Mouse (Mus musculus) intestine, embryonic 15.5 days (tissue): ENCODE results near the gene Dusp23. TPM values are rescaled to one million over a fixed set of nuclear protein-coding genes. Genes with fewer than 3 reads are reported as not detected.
A peak's percentile ranks its signal among the peaks of the same experiment; 100 is the strongest.

ENCODE experiments used
- ATAC-seq: fragments of 200-750 bp; cut with Nextera tagmentation; 2 replicates; pipeline ENCODE4 v1.8.0; 2017; ENCODE audit warnings: moderate TSS enrichment, moderate library complexity
- H3K27ac ChIP-seq: fragments of 300-500 bp; sonication (generic); 2 replicates; pipeline ENCODE4 v1.5.1; 2015; ENCODE audit warnings: mild to moderate bottlenecking, inconsistent platforms
- H3K27me3 ChIP-seq: fragments of 300-500 bp; sonication (generic); replicated peaks from 2 replicates; pipeline ENCODE4 v1.6.1; 2015; ENCODE audit warnings: inconsistent platforms
- H3K36me3 ChIP-seq: fragments of 300-500 bp; sonication (generic); 2 replicates; pipeline ENCODE4 v1.6.1; 2015; ENCODE audit warnings: inconsistent platforms
- H3K4me1 ChIP-seq: fragments of 300-500 bp; sonication (generic); replicated peaks from 2 replicates; pipeline ENCODE4 v1.6.1; 2015; ENCODE audit warnings: inconsistent platforms
- H3K4me2 ChIP-seq: fragments of 300-500 bp; sonication (generic); replicated peaks from 2 replicates; pipeline ENCODE4 v1.6.1; 2015; ENCODE audit warnings: mild to moderate bottlenecking, inconsistent platforms
- H3K4me3 ChIP-seq: fragments of 300-500 bp; sonication (generic); replicated peaks from 2 replicates; pipeline ENCODE4 v1.5.1; 2015; ENCODE audit warnings: inconsistent platforms
- H3K9ac ChIP-seq: fragments of 300-500 bp; sonication (generic); 2 replicates; pipeline ENCODE4 v1.6.1; 2015; ENCODE audit warnings: inconsistent platforms
- H3K9me3 ChIP-seq: fragments of 300-500 bp; sonication (generic); 2 replicates; pipeline ENCODE4 v1.6.1; 2016; ENCODE audit warnings: inconsistent platforms
- WGBS: fragments of 180-500 bp; shearing (Covaris S2); methylation state at CpG from one replicate; pipeline ENCODE4 v1.1.7; 2015; 5-methylcytosine and 5-hydroxymethylcytosine counted together
- polyA plus RNA-seq: library from polyadenylated mRNA; unstranded; fragments of >200 nt; fragmentation: Nextera tagmentation; extraction: Ambion mirVana; gene quantifications from 2 replicates; pipeline ENCODE4 v1.2.1, GENCODE M21; 2015

The Dusp23 gene
- polyA plus RNA-seq, 1 experiment from 2014 or later: 11.3 TPM

DNA sequence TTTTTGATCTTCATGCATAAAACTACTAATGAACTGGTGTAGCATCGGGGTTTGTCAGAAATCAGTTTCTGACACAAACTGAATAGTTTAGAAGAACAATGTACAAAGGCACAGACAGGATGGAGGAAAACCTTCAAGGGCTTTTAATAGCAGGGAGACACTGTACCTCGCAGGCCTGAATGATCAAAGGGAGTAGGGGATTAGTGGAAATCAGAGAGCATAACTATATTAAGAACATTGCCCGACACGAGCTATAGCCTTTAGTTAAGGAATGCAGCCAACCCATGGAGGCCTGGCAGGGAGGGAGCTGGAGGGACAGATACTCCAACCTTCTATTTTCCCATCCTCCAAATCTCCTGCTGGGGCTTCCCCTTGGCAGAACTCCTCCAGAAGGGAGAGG is 14.5 kb upstream of the Dusp23 start:
- no peak for ATAC-seq
- no peak overlapping the region for H3K4me2 ChIP-seq
- 60% methylated on average over 4 of the region's 4 CpGs for WGBS
- H3K27ac ChIP-seq: no peak overlapping the region
- no peak overlapping the region for H3K9ac ChIP-seq
- H3K9me3 ChIP-seq: no peaks in the 10 kb centered on the region
- no peaks in the 10 kb centered on the region for H3K27me3 ChIP-seq
- H3K4me3 ChIP-seq: no peak overlapping the region
- H3K4me1 ChIP-seq: no peaks in the 10 kb centered on the region
- no peaks in the 10 kb centered on the region for H3K36me3 ChIP-seq

DNA sequence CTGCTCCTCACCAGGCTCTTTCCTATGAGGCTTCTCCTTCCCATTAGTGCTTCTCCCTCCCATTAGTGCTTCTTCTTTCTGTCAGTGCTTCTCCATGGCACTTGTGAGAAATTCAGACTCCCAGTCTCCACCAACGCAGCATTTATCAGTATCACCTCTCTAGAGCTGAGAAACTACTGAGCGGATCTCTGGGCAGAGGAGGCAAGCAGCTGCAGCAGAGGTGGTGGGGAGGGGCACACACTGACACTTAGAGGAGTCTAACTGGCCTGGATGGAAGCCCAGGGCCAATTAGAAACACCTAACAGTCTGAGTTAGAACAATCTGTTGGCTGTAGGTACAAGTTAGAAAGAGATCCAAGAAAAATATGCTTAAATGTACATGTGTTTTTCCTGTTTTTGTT is 6.0 kb upstream of the Dusp23 start:
- no peak overlapping the region for H3K4me3 ChIP-seq
- no peak overlapping the region for H3K27ac ChIP-seq
- H3K4me2 ChIP-seq: no peak overlapping the region
- no peaks in the 10 kb centered on the region for H3K27me3 ChIP-seq
- H3K9me3 ChIP-seq: no peaks in the 10 kb centered on the region
- peaks cover 4% of the 10 kb centered on the region; the same call in 1 of the 2 replicates for H3K4me1 ChIP-seq
- H3K36me3 ChIP-seq: no peaks in the 10 kb centered on the region
- H3K9ac ChIP-seq: no peak overlapping the region
- no peak for ATAC-seq
- WGBS: 56% methylated on average over 2 of the region's 2 CpGs

DNA sequence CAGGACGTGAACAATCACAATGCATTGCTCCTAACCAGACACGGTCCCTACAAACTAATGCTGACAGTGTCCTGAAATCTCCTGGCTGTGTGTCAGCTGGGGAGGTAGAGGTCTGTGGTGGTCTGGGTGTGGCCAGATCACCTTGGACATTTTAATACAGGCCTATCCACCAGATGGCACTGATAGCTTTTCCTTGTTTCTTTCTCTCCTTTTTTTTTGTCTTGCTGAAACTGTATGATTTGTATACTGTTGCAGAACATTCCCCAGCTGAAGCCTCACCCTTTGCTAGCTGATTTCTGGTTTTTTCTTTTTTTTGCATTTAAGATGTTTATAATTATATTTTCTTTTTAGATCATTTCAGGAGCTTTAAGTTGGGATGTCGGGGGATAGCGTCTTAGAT is 5.0 kb upstream of the Dusp23 start:
- H3K4me1 ChIP-seq: peaks cover 4% of the 10 kb centered on the region; the same call in 1 of the 2 replicates
- WGBS: 58% methylated on average over 4 of the region's 4 CpGs
- no peaks in the 10 kb centered on the region for H3K27me3 ChIP-seq
- no peaks in the 10 kb centered on the region for H3K9me3 ChIP-seq
- no peak for ATAC-seq
- H3K4me3 ChIP-seq: no peak overlapping the region
- no peaks in the 10 kb centered on the region for H3K36me3 ChIP-seq
- H3K9ac ChIP-seq: no peak overlapping the region
- H3K4me2 ChIP-seq: no peak overlapping the region
- H3K27ac ChIP-seq: no peak overlapping the region

DNA sequence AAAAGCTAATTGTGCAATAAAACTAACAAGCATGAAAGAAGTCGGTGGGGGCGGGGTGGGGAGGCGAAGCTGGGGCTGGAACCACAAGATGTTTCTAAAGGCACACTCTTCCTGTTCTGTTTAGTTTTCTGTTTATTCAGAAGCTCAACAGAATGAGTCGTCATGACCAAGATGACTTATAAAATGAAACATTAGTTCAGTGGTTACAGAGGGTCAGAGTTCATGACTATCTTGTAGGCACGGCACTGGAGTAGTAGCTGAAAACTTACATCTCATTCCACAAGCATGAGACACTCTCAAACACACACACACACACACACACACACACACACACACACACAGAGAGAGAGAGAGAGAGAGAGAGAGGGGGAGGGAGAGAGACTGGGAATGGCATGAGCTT is 3.5 kb upstream of the Dusp23 start:
- 74% methylated on average over 5 of the region's 5 CpGs for WGBS
- no peaks in the 10 kb centered on the region for H3K27me3 ChIP-seq
- no peak overlapping the region for H3K4me2 ChIP-seq
- H3K4me1 ChIP-seq: peaks cover 11% of the 10 kb centered on the region
- ATAC-seq: no peak
- H3K4me3 ChIP-seq: no peak overlapping the region
- no peaks in the 10 kb centered on the region for H3K9me3 ChIP-seq
- no peaks in the 10 kb centered on the region for H3K36me3 ChIP-seq
- H3K9ac ChIP-seq: no peak overlapping the region
- H3K27ac ChIP-seq: no peak overlapping the region

DNA sequence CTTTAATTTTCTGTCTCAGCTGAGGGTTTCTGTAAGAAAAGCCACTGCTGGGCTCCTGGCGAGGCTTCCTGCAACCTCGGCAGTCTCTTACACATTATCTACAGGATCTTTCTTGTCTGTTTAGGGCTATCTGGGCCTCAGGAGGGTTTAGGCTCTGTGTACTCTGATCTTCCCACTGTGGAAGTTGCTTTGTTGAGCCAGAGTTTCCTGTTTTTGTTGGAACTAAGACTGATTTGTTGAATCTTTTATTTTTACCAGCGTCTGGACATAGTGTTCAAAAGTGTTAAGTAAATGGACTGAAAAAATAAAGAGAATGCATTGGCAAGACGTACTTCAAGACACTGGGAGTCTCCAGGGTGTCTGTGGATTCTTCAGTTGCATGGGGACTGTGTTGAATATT is 2.5 kb upstream of the Dusp23 start:
- Histone ChIP-seq H3K4me3 (no peak overlapping the region), H3K9me3 (no peaks in the 10 kb centered on the region), H3K36me3 (no peaks in the 10 kb centered on the region), H3K4me1 (peaks cover 11% of the 10 kb centered on the region), H3K27ac (0 out of 2 replicates have a peak overlapping the region, but pooled peaks have one; percentile 13), H3K27me3 (no peaks in the 10 kb centered on the region), H3K4me2 (no peak overlapping the region), H3K9ac (no peak overlapping the region)
- 45% methylated on average over 4 of the region's 4 CpGs for WGBS
- ATAC-seq: no peak

DNA sequence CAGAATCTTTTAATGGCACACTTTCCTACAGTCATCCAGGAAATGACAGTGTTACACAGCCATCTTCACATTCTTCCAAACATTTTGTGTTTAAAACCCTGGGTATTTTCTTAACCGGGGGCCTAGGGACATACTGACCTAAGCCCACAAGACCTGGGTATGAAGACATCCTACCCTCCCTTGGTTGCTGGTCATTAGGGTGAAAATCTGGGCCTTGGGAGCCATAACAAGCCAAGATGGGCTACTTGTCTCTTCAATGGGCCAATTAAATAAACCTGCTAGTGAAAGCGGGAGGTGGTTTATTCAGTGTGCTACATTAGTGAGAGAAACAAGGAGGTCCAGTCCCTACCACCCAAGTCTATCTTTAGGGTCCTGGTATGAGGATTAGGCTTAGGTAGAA is 1.4 kb upstream of the Dusp23 start:
- no peak overlapping the region for H3K4me3 ChIP-seq
- H3K27ac ChIP-seq: no peak overlapping the region
- WGBS: 86% methylated on average over 2 of the region's 2 CpGs
- no peak overlapping the region for H3K9ac ChIP-seq
- H3K4me1 ChIP-seq: peaks cover 11% of the 10 kb centered on the region
- no peak for ATAC-seq
- H3K36me3 ChIP-seq: no peaks in the 10 kb centered on the region
- no peaks in the 10 kb centered on the region for H3K27me3 ChIP-seq
- H3K4me2 ChIP-seq: no peak overlapping the region
- H3K9me3 ChIP-seq: no peaks in the 10 kb centered on the region

DNA sequence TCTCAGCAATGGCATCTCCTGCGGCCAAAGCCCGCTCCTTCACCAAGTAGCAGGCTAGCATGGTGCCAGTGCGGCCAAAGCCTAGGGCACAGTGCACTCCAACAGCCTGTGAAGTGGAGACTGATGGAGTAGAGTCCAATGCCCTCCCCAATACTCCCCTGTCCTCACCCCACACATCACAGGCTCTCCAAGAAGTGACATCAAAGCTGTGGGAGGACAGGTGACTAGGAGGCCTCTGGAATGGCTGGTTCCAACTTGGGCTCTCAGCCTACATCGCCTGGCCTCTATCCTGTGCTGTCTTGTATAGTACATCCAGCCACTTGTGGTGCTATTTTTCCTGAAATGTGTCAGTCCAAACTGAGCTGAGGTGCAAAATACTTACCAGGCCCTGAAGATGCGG is 1.0 kb downstream of the Dusp23 start:
- ATAC-seq: no peak
- WGBS: 89% methylated on average over 5 of the region's 5 CpGs
- no peak overlapping the region for H3K9ac ChIP-seq

DNA sequence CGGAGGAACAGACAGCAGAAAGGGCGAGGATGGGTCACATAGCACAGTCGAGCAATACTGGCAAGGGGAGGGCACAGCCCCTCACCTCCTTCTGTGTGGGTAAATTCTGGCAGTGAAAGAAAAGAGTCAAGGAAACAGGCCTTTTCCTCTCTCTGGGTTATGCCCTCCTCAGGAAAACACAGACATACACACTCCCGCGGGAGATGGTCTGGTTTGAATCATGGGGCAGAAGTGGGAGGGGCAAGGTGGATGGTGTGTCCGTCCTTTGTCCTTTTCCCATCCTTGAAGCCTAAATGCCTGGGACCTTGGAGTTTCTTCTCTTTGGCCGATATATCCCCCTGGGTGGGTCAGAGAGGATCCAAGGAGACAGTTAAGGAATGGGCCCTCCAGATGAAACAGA is 2.9 kb downstream of the Dusp23 start:
- H3K27ac ChIP-seq: no peak overlapping the region
- H3K9ac ChIP-seq: no peak overlapping the region
- H3K4me2 ChIP-seq: no peak overlapping the region
- H3K9me3 ChIP-seq: no peaks in the 10 kb centered on the region
- 53% methylated on average over 7 of the region's 7 CpGs for WGBS
- H3K36me3 ChIP-seq: no peaks in the 10 kb centered on the region
- no peaks in the 10 kb centered on the region for H3K27me3 ChIP-seq
- no peak for ATAC-seq
- H3K4me3 ChIP-seq: no peak overlapping the region
- H3K4me1 ChIP-seq: peaks cover 8% of the 10 kb centered on the region

More for the DNA sequence above, 1.0 kb downstream of the Dusp23 start:
- Histone ChIP-seq H3K27me3 (no peaks in the 10 kb centered on the region), H3K4me2 (no peak overlapping the region), H3K4me1 (peaks cover 11% of the 10 kb centered on the region), H3K36me3 (no peaks in the 10 kb centered on the region), H3K4me3 (no peak overlapping the region), H3K27ac (no peak overlapping the region), H3K9me3 (no peaks in the 10 kb centered on the region)

DNA sequence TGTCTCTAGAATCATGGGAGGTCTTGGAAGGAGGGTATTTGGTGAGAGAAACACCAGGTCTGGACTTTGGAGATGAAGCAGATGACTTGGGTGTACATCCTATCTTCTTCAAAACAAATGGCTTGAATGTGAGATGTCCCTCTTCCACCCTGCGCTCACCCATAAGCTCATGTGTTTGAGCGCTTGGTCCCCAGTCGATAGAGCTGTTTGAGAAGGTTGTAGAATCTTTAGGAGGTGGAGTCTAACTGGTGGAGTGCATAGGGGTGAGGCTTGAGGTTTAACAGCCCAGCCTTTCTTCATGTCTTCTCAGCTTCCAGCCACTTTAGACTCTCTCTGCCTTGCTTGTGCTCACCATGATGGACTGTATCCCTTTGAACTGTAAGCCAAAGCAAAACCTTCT is 6.5 kb downstream of the Dusp23 start:
- Histone ChIP-seq H3K9ac (no peak overlapping the region), H3K27ac (no peak overlapping the region), H3K4me1 (no peaks in the 10 kb centered on the region), H3K9me3 (no peaks in the 10 kb centered on the region), H3K27me3 (no peaks in the 10 kb centered on the region), H3K4me3 (no peak overlapping the region), H3K36me3 (no peaks in the 10 kb centered on the region), H3K4me2 (no peak overlapping the region)
- ATAC-seq: no peak
- WGBS: 98% methylated on average over 3 of the region's 3 CpGs

DNA sequence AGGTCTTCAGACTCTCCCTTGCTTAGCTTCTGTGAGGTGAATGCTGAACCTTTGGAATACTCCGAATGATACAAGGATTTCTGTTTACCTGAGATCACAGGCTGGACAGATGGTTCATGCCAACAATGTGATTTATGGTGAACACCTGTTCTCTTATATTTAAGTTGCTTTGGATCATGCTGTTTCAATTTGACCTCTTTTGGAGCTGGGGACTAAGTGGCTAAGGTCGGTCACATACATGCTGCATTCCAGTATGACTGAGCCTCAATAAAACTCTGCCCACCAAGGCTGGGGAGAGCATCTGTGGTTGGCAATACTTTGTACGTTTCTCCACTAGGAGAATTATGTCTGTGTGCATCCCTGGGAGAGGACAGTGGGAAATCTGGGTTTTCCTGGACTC is 8.7 kb downstream of the Dusp23 start:
- Histone ChIP-seq H3K4me2 (no peak overlapping the region), H3K9ac (no peak overlapping the region), H3K27ac (no peak overlapping the region), H3K27me3 (no peaks in the 10 kb centered on the region), H3K4me3 (no peak overlapping the region), H3K4me1 (no peaks in the 10 kb centered on the region), H3K36me3 (no peaks in the 10 kb centered on the region), H3K9me3 (no peaks in the 10 kb centered on the region)
- ATAC-seq: no peak
- 60% methylated on average over 3 of the region's 3 CpGs for WGBS

DNA sequence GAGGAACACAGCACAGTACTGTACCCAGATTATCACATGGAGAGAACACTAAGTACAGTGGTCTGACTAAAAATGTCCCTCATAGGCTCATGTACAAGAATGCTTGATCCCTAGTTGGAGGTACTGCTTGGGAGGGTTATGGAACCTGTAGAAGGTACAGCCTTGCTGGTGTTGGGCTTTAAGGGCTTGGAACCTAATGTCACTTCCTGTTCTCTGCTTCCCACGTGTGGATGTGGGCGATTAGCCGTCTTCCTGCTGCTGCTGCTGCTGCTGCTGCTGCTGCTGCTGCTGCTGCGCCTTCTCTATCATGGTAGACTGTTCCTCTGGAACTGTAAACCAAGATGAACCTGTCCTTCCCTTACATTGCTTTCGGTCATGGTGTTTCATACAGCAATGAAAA is 9.2 kb downstream of the Dusp23 start:
- Histone ChIP-seq H3K4me3 (no peak overlapping the region), H3K4me2 (no peak overlapping the region), H3K9me3 (no peaks in the 10 kb centered on the region), H3K27me3 (no peaks in the 10 kb centered on the region), H3K9ac (no peak overlapping the region), H3K36me3 (no peaks in the 10 kb centered on the region), H3K27ac (no peak overlapping the region), H3K4me1 (no peaks in the 10 kb centered on the region)
- no peak for ATAC-seq
- 61% methylated on average over 5 of the region's 5 CpGs for WGBS

DNA sequence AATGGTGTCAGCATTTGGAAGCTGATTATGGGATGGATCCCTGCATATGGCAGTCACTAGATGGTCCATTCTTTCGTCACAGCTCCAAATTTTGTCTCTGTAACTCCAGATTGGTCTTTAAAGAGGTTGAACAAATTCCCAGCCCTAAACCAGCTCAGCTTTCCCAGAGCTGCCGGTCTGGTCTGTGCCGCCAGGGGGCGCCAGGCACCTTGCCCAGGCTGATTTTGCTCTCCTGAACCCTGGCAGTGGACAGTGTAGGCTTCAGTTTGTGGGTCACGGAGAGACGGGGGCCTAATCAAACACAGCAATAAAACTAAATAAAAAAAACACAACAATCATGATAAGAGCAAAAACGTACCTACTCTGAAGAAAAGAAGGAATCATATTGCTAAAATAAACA is 13.5 kb downstream of the Dusp23 start:
- ATAC-seq: peak; percentile 68; the same call in 1 of the 2 replicates
- 15% methylated on average over 7 of the region's 7 CpGs for WGBS
- Histone ChIP-seq H3K4me3 (no peak overlapping the region), H3K36me3 (no peaks in the 10 kb centered on the region), H3K9ac (no peak overlapping the region), H3K27me3 (no peaks in the 10 kb centered on the region), H3K9me3 (no peaks in the 10 kb centered on the region), H3K4me2 (no peak overlapping the region), H3K4me1 (peaks cover 4% of the 10 kb centered on the region; the same call in 1 of the 2 replicates), H3K27ac (no peak overlapping the region)

DNA sequence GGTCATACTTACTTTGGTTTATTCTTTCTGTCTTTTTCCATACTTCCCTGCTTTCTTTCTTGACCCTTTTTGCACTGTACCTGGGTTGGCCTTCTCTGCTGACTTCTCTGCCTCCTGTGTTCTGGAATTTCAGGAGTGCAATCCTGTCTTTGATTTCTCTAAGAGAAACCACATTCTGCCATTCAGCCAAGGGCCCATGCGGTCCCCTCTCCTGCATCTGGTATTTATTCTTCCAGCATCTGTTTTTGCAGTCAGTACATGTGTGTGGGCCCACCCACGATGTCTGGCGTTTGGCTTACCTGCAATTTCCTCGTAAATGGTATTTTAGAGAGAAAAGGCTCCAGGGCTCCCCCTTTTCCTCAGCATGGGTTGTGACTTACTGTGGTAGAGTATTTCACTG is 14.6 kb downstream of the Dusp23 start:
- Histone ChIP-seq H3K36me3 (no peaks in the 10 kb centered on the region), H3K27me3 (no peaks in the 10 kb centered on the region), H3K4me3 (no peak overlapping the region), H3K9me3 (no peaks in the 10 kb centered on the region), H3K27ac (no peak overlapping the region), H3K4me2 (no peak overlapping the region), H3K9ac (no peak overlapping the region), H3K4me1 (peaks cover 4% of the 10 kb centered on the region; the same call in 1 of the 2 replicates)
- 58% methylated on average over 4 of the region's 4 CpGs for WGBS
- ATAC-seq: no peak
